Mouse (Mus musculus): ENCODE results near the gene Gm5890.
"Not testable (repeated sequence)": the region's sequence is repeated elsewhere in the genome, so short reads cannot be mapped to it uniquely, and the experiment has no call there.

- TF ChIP-seq CTCF (IDR thresholded peaks at IDR 0.05; ENCODE audit: control insufficient read depth, insufficient read depth, low read length); POLR2A (IDR thresholded peaks at IDR 0.05; ENCODE audit: borderline replicate concordance, control insufficient read depth, low read depth, low read length): not testable (repeated sequence)
Measured at GRCm38 (mm10) chr7:20262734-20263133, at the start of gene Gm5890.

Data from bone marrow, adult 2 months (tissue).